Mouse (Mus musculus) C2C12 (cell line): ENCODE measurements at regions not wholly inside any gene's neighbourhood (a gene's known extent, or its start where the extent isn't known, plus 50 kb on each side); places are given as distances from the start of the nearest gene placed in this dataset.

ENCODE experiments used
- H3K27me3 ChIP-seq: one replicate; pipeline ENCODE4 v1.6.1; 2011; ENCODE audit not compliant: control insufficient read depth, insufficient read depth, insufficient read length
- H3K36me3 ChIP-seq: one replicate; pipeline ENCODE4 v1.6.1; 2011; ENCODE audit not compliant: control insufficient read depth, insufficient read depth
- H3K4me3 ChIP-seq: one replicate; pipeline ENCODE4 v1.5.1; 2011; ENCODE audit warnings: mild to moderate bottlenecking, control low read depth; ENCODE audit not compliant: poor library complexity, insufficient read depth, severe bottlenecking
- H3K79me2 ChIP-seq: one replicate; pipeline ENCODE4 v1.6.1; 2011; ENCODE audit not compliant: control insufficient read depth, insufficient read depth
- H3K79me3 ChIP-seq: one replicate; pipeline ENCODE4 v1.6.1; 2011; ENCODE audit warnings: low read depth, control low read depth
- H3ac ChIP-seq: one replicate; pipeline ENCODE3; 2011; ENCODE audit warnings: low read depth; ENCODE audit not compliant: control insufficient read depth, insufficient read length
- CEBPB ChIP-seq: IDR thresholded peaks from one replicate; pipeline ENCODE4 v1.6.1; 2011; ENCODE audit warnings: low read depth, mild to moderate bottlenecking, control low read depth, moderate library complexity
- CTCF ChIP-seq: IDR thresholded peaks from one replicate; pipeline ENCODE4 v1.5.1; 2011; ENCODE audit not compliant: control insufficient read depth, insufficient read depth, insufficient read length
- FOSL1 ChIP-seq: IDR thresholded peaks from one replicate; pipeline ENCODE4 v1.8.0; 2011; ENCODE audit warnings: mild to moderate bottlenecking, low read length; ENCODE audit not compliant: poor library complexity, insufficient read depth, severe bottlenecking
- MAX ChIP-seq: IDR thresholded peaks from one replicate; pipeline ENCODE4 v1.6.1; 2011; ENCODE audit warnings: mild to moderate bottlenecking, control low read depth
- MYOD1 ChIP-seq: IDR thresholded peaks from one replicate; pipeline ENCODE4 v1.6.1; 2011; ENCODE audit warnings: low read depth; ENCODE audit not compliant: control insufficient read depth, insufficient read length
- MYOG ChIP-seq: IDR thresholded peaks from one replicate; pipeline ENCODE4 v1.6.1; 2011; ENCODE audit not compliant: control insufficient read depth, insufficient read length; ENCODE audit errors: extremely low read depth
- USF1 ChIP-seq: IDR thresholded peaks from one replicate; pipeline ENCODE4 v1.6.1; 2011; ENCODE audit warnings: low read depth, mild to moderate bottlenecking, control low read depth, moderate library complexity

- Histone ChIP-seq H3ac (no peak overlapping the region), H3K79me2 (no peaks in the 10 kb centered on the region), H3K36me3 (no peaks in the 10 kb centered on the region), H3K27me3 (no peaks in the 10 kb centered on the region), H3K79me3 (no peaks in the 10 kb centered on the region), H3K4me3 (no peak overlapping the region)
- TF ChIP-seq MYOG (no peak), MAX (no peak), USF1 (no peak), MYOD1 (no peak), CEBPB (no peak), CTCF (no peak), FOSL1 (no peak)
Measured at GRCm38 (mm10) chr2:173991447-173991846, 84.7 kb upstream of the Stx16 start.

GRCm38 (mm10) chr2:173992041-173992440, 84.1 kb upstream of the Stx16 start:
- Histone ChIP-seq H3K36me3 (no peaks in the 10 kb centered on the region), H3K79me2 (no peaks in the 10 kb centered on the region), H3K79me3 (no peaks in the 10 kb centered on the region), H3K4me3 (no peak overlapping the region), H3ac (no peak overlapping the region), H3K27me3 (no peaks in the 10 kb centered on the region)
- TF ChIP-seq USF1: no peak
- TF ChIP-seq MYOD1: no peak
- TF ChIP-seq FOSL1: no peak
- no peak for TF ChIP-seq CTCF
- TF ChIP-seq MYOG: no peak
- TF ChIP-seq CEBPB: no peak
- no peak for TF ChIP-seq MAX

GRCm38 (mm10) chr2:173993431-173993955, 82.6 kb upstream of the Stx16 start:
- H3K27me3 ChIP-seq: no peaks in the 10 kb centered on the region

GRCm38 (mm10) chr2:173994301-173995073, 81.6 kb upstream of the Stx16 start:
- TF ChIP-seq CEBPB: no peak
- no peak for TF ChIP-seq MYOD1
- no peak for TF ChIP-seq CTCF
- TF ChIP-seq MYOG: no peak
- no peak for TF ChIP-seq FOSL1
- TF ChIP-seq USF1: no peak
- TF ChIP-seq MAX: no peak
- no peaks in the 10 kb centered on the region for H3K79me2 ChIP-seq

More at GRCm38 (mm10) chr2:173993431-173993955, 82.6 kb upstream of the Stx16 start:
- H3K79me2 ChIP-seq: no peaks in the 10 kb centered on the region
- no peak for TF ChIP-seq MYOG
- no peak for TF ChIP-seq USF1
- no peak for TF ChIP-seq MAX
- TF ChIP-seq MYOD1: no peak
- TF ChIP-seq CEBPB: no peak
- no peak for TF ChIP-seq CTCF
- TF ChIP-seq FOSL1: no peak
- no peaks in the 10 kb centered on the region for H3K79me3 ChIP-seq
- H3ac ChIP-seq: no peak overlapping the region
- H3K36me3 ChIP-seq: no peaks in the 10 kb centered on the region
- no peak overlapping the region for H3K4me3 ChIP-seq

GRCm38 (mm10) chr2:174004666-174005065, 71.4 kb upstream of the Stx16 start:
- Histone ChIP-seq H3K4me3 (no peak overlapping the region), H3K27me3 (no peaks in the 10 kb centered on the region), H3ac (no peak overlapping the region), H3K36me3 (no peaks in the 10 kb centered on the region), H3K79me3 (no peaks in the 10 kb centered on the region), H3K79me2 (no peaks in the 10 kb centered on the region)
- TF ChIP-seq MYOD1 (no peak), FOSL1 (no peak), USF1 (no peak), MYOG (no peak), MAX (no peak), CEBPB (no peak), CTCF (no peak)

More at GRCm38 (mm10) chr2:173994301-173995073, 81.6 kb upstream of the Stx16 start:
- Histone ChIP-seq H3K36me3 (no peaks in the 10 kb centered on the region), H3K27me3 (no peaks in the 10 kb centered on the region), H3ac (no peak overlapping the region), H3K79me3 (no peaks in the 10 kb centered on the region), H3K4me3 (no peak overlapping the region)
